Mouse (Mus musculus) embryo, embryonic 10 days (tissue): ENCODE measurements around the gene Ppp1r14a.

Experiments
- DNase-seq: peaks from one replicate; pipeline ENCODE4 v3.0.0-alpha.2; 2015; ENCODE audit warnings: low spot score

The Ppp1r14a gene

DNA sequence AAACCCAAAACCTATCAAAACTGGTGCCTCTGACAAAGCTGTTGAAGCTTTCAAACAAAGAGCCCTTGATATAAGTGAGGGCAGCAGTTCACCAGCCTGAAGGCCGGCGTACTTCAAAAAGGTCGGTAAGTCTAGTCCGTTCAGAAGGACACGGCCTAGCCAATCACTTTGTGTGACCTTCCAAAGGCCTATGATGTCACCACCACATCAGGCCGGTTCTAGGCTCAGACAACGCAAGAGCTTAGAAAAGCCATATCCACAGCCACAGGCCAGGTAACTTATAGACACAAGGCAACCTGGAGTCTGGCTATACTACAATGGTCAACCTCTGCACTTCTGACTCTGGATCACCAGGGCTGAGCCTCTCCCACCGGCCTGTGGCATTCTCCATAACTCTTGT is 9.2 kb upstream of the Ppp1r14a start:
- no peak for DNase-seq

DNA sequence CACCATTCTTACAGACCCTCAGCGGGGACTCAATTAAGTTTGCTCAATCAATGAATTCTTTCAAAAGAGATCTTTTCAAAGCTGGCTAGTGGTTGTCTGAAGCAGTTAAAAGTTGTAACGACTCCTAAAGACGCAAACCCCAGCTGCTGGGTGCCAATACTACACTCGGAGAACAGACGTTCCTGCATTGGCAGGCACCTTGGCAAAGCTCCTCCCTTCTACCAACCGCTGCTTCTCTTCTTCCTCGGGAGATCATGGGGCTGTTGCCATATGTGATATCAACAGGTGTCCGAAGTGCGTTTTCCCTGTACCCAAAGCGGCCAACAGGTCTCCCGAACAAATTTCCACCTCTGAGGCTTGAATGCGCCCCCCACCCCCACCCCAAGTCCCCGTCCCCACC is 8.3 kb upstream of the Ppp1r14a start:
- DNase-seq: no peak

DNA sequence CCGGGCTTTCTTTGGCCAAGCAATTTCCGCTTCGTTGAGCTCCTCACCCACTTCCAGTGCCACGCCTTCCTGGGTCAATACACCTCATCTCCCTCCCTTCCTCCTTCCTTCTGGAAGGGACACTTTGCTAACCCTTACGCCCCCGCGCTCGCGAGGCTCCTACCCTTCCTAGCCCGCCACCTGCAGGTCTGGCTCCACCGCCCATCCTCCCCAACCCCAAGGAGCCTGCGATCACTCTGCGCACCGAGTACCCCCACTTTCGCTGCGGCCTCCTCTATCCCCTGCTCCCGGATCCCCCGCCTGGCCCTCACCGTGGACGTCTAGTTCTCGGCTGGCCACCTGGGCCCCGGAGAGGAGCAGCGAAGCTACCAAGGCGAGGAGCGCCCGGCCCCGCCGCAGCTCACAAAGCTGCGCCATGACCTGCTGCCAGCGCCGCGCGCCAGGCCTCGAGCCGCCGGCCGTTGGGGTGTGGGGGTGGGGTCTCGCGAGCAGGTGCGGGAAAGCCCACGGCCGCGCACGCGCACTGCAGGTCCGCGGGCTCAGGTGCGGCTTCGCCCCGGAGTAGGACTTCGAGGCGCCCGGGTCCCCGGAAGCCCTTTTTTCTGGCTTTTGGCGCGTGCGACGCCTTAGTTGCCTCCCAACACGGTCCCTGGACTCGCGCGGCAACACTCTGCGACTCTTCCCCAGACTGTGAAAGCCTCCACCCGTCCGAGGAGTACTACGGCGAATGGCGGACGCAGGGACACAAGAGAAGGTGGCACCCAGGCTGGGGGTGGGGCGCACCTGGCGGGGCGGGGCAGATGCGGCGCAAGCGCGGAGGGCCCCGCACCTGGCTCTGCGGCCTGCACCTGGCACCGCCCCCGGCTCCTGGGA is 7.7 kb upstream of the Ppp1r14a start, which contains the start of gene Spint2:
Spint2 (minus strand) TSS at position 712 of the 873 bp plus-strand sequence.
- no peak for DNase-seq

DNA sequence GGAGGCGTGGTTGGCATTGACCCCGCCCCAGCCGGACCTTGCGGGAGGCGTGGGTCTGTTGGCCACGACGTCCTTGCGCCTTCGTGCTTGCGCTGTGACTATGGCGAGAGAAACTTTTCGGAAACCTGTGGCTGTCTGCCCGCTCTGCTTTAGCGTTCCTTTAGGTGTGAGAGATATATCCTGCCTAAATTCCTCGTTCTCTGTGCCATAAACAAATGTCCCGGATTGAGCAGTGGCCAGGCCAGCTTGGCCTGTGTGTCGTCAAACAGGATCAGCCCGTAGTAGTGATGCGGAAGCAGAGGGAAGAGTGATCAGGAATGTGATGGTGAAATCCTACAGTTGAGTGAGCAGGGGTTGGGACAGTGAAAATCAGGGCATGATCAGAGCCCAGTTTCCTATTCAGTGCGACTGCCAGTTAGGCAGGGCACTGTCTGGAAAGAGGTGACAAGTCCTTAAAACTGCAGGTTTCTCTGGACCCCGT is 7.0 kb upstream of the Ppp1r14a start:
- DNase-seq: no peak

DNA sequence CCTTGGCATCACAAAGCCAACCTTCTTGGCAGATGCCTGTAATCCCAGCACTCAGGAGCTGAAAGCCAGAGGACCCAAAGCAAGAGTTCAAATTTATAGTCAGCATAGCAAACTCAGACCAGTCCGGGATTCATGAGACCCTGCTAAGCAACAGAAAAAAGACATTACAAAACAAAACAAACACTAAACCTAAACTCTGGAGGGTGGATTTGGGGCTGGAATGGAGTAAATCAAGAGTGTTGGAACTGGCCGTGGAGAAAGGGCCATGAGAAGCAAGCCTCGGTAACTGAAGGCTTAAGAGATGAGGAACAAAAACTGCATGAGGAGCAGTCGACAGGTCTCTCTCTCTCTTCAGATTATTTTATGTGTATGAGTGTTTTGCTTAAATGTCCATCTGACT is 5.2 kb upstream of the Ppp1r14a start:
- DNase-seq: no peak

DNA sequence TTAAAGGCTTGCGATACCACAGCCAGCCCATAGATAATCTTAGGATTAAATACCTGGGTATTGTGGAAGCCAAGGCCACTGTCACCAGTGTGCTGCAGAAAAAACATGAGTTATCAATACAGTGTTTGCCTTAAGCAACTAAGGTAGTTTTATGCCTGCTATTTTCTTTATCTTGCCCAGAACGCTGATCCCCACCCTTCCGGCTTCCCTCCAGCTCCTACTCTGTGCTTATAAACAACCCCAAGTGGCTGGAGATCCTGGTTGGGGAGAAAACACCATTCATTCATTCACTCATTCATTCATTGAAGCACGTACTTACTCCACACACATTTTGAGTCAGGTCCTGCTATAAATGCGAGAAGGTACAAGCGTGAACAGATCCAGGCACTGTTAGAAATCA is 4.6 kb upstream of the Ppp1r14a start:
- no peak for DNase-seq

DNA sequence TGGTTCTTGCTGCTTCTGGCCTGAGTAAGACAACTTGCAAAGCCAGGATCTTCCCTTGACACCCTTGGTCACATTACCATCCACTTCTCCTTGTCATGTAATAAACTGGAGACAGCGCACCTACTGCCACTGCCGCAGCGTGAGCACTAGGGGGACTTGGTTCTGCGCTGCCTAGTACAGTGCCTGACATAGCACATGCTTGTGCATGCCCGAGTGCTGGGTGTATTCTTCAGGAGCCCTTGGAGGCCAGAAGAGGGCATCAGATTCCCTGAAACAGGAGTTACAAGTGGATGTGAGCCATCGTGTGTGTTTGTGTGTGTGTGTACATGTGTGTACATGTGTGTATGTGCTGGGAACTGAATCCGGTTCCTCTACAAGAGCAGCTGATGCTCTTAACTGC is 1.6 kb upstream of the Ppp1r14a start:
- no peak for DNase-seq

DNA sequence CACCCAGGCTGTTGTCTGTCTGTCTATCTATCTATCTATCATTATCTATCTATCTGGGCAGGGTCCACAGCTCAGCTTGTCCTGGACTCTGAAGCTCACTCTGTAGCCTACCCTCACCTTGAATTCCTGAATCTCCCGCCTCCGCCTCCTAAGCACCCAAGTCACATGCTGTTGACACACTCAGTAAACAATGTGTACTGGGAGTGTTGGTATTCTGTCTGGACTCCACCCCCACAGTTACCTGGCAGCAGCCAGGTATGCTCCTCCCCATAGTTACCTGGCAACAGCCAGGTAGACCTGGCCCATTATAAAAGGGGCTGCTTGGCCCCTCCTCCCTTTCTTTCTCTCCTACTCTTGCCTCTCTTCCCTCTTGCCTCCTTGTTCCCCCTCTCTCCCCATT is 1.0 kb upstream of the Ppp1r14a start:
- no peak for DNase-seq

DNA sequence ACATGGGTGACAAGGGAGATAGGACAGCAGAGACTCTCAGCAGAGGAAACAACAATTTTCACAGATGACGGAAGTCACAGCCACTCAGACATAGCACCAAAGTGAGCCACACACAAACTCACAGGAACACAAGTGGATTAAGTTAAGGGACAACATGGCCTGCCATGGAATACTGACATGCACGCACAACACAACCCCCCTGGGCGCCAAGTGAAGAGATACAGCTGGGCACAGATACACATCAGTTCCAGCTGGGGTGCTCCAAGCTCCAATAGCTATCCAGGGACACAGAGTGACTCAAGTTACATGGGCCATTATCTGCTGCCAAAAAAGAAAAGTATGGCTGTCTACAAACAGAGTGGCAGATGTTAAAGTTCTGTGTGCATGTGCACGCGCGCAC is 748 bp downstream of the Ppp1r14a start:
- DNase-seq: peak; percentile 45

DNA sequence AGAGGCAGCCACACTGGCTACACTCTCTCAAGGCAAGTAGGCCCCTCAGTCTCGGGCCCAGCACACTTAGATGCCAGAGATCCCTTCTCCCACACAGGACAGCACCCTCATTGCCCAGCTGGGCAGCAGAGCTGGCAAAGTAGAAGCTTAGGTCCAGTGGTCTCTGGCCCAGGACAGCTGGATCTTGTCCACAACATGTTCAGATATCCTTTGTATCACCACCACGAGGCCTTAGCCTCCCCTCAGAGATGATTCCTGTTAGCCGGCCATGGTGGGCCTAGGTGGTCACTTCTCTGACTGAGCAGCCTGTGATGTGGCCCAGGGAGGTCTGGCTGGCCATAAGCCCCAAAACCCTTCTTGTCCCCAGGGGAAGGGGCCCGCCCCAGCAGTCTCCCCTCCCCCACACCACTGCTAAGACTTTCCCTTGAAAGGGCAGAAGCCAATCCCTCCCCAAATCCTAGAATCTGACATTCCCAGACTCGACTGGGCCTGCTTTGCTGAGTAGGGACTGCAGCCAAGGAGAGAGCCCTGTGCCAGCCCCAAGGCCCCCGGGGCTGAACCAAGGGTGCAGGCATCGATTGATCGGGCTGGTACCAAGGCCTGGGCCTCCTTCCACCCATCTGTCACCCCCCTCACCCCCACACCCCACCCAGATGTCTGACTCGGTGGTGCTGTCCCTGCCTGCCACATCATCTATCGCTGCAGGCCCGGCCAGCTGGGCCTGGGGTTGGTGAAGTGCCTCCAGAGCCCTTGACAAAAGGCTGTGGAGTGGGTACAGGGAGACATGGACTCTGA is 1.8 kb downstream of the Ppp1r14a start:
- no peak for DNase-seq

DNA sequence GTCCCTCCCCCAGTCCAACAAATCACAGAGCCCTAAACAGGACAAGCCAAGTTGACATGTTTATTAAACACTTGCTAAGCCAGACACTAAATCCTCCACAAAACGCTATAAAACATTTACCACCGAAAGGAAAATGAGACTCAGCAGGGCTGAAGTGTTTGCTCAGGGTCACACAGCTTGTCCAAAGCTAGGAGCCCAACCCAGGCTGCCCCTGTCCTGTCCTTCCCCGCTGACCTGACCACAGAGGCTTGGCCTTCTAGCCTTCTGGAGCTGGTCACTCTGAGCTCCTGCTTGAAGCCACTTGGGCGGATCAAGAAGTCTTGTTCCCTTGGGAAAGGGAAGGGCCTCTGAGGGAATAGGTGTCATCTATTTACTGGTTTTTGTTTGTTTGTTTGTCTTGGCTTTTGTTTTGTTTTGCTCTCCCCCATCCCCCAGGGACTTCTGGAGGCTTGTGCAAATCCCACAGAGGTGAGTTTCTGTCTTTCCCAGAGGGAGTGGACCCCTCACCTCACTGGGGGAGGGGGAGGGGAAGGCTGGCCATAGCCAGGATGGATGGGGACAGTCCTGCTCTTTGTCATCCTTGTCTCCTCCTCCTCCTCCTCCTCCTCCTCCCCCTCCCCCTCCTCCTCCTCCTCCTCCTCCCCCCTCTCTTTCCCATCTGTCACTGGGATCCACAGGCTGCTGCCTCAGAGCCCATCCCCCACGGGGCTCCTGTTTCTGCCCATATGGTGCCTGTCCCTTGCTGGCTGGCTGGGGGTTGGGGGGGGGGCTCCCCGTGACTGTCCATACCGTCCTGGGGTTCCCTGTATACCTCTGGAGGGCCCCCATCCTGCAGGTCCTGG is 2.7 kb downstream of the Ppp1r14a start:
- peak; percentile 66 for DNase-seq

DNA sequence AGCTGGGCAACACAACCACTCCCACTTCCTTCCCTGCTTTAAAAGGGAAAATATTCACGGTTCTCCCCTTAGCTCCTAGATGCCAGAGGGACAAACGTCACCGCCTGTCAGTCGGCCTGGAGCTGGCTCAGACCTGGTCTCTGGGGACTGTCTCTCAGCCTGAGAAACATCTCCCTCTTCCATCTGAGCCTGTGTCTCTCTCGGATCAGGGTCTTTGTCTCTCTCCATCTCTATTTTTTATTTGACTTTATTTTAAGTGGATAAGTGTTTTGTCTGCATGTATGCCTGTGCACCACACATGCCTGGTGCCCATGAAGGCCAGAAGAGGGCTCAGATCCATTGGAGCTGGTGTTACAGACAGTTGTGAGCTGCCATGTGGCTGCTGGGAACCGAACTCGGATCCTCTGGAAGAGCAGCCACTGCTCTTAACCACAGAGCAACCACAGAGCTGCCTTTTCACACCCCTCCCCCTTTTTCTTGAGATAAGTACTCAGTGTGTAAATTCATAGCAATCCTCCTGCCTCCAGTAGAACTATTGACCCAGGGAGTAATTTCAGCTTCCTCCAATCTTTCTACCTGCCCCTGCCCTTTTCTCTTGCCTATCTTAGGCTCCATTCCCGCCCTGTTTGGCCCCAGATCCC is 3.5 kb downstream of the Ppp1r14a start:
- DNase-seq: peak; percentile 57

DNA sequence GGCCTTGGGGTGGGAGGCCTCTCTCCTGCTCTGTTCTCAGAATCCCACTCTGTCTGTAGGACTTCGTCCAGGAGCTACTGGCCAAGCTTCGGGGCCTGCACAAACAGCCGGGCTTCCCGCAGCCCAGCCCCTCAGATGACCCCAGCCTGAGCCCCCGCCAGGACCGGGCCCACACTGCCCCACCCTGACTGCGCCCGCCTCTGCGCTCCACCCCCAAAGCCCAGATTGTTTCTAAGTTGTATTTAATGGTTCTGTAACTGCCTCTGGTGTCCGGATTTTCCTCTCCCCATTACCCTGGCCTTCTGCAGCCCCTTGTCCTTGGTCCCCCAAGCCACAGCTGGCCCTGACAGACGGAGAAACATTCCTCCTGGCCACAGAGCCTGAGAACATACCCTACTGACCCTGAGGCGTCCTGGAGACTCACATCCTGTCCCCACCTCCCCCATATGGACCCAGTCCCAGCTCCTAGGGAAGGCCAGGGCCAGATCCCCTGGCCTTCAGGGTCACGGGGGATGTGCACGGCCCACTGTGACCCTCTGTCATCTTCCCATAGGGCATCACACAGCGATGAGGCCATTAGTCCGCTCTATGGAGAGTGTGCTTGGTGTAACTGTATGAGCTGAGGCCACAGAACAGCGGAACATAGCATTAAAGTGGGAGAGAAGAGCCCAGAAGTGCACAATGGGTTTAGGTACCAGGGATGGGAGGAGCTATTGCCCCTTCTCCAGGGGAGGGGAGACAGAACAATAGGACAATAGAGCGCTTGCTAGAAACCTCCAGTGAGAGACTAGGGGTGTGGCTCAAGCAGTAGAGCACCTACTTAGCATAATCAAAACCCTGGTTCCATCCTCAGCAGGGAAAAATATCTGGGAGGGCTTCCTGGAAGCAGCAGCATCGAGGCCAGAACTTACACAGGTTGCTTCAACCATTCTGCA is 4.3 kb downstream of the Ppp1r14a start:
- DNase-seq: peak; percentile 65

DNA sequence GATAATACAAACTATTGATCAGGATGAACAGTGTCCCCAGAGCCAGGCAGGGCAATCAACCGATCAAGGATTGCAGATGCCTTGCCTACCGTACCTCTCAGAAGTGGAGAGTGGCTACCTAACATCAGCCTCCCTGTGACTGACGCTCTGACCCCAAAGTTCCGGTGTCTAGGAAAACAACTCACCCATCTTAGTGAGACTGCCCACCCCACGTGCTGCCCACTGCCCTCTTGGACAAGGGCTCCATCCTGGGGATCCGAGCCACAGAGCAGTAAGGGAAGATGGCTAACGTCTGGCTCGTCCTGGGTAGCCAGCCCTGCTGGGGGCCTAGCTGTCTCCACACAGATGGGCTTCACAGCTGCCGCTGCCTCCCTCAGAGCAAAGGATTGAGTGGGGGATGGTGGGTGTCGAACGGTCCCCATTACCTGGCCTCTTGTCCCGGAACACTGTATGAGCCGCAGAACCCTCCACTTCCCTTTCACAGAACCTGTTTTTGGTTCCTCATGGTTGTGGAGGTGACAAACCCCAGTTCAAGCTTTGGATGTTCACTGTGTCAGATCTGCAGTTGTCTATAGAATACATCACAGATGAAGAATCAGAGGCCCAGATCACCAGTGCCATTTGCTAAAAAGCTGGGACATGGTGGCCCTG is 5.1 kb downstream of the Ppp1r14a start:
- DNase-seq: no peak

DNA sequence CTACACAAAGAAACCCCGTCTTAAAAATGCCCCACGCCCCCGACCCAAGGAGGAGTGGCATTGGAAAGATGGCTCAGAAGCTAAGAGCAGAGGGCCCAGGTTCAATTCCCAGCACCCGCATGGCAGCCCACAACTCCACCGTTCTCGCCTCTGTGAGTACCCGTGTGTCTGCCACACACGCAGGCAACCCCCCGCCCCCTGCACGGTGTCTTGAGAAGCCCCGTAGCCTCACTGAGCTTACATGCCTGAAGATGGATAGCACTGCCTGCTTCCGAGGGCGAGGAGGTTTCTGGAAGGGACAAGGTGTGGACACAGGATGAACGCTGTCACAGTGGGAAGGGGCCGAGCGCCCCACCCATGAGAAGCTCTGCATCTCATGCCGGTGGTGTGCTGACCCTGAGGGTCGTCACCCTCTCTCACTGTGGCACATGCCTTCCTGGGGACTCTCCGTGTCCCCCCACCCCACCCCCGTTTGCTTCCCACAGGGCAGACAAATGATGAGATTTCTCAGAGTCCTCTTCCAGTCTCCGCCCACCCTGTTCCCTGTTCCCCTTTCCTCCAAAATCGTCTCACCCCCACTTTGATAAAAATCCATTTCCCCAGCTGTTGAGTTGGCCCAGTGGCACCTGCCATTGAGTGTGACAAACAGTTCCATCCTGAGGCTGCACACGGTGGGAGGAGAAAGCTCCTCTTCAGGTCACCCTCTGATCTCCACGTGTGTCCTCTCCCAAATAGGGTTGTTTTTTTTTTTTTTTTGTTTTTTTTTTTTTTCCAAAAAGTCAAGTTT is 6.9 kb downstream of the Ppp1r14a start:
- peak; percentile 3 for DNase-seq

DNA sequence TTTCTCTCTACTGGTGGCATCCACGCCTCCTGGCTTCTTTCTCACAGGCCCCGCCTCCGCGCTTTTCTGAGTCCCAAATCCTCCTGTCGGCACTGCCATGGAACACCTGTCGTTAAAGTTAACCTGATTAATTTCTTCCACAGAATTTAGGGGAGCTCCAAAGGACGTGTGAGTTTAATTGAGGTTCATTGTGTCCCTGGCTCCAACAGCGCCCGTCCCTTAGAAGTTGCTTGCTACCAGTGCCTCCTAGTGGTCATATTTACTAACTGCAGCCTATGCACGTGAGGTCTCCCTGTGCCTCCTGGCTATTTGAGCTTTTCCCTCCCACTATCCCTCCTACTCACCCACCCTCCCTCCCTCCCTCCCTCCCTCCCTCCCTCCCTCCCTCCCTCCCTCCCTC is 7.9 kb downstream of the Ppp1r14a start:
- peak; percentile 91 for DNase-seq

DNA sequence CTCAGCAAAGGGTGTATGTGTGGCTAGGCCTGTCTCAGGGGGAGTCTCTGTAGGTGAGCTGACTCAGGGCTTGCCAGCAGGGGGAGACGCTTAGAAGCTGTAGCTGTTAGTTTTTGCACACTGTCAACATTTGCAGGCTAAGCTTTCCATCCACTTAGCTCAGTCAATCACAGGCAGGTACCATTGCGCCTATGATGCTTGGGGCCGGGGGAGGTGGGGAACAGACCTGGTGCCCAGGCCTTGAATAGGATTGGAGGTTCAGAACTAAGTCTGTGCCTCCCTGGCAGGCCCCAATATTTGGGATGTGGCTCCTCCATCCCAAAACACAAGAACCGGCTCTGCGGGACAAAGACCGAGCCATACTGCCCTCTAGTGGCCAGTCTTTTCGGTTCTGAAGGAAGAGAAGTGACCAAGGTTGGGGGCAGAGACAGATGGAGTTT is 12.0 kb downstream of the Ppp1r14a start:
- peak; percentile 87 for DNase-seq

DNA sequence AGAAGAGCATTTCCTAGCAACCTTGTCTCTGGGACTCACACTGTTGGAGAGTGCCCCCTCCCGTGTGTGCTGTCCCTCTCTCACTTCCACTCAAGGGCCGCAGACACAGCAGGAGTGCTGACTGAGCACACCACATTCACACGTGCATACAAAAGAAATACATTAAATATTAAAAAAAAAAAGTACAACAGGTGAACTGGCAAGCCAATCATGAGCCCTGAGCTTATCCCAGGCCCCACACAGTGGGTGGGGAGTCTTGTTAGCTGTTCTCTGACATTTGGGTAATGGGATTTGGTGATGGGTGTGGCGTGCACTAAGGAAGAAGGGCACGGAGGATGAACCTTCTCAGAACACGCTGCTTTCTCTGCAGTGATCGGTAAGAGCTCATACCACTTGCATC is 13.5 kb downstream of the Ppp1r14a start:
- no peak for DNase-seq
